In genomic region chr13:5875478-5875877, GRCm38 (mm10) we compare ENCODE assay signal across 22 mouse cellular contexts. TPM values are rescaled to one million over a fixed set of nuclear protein-coding genes. Genes with fewer than 3 reads are reported as not detected.
A peak's percentile ranks its signal among the peaks of the same experiment; 100 is the strongest.
DNase-seq lines count a peak whose midpoint lies in the region; ATAC-seq and TF ChIP-seq lines count a peak whose summit lies in the region.
"Had no signal": no experiment of that assay in that cellular context is flagged by ENCODE, and none has a peak within 500 bp of the region (broad histone marks: within the 10 kb centered on the region; RNA-seq: fewer than 3 reads in every experiment).

No protein-coding gene starts in this region.

- H3K27ac ChIP-seq in liver, postnatal 0 days (ENCODE audit: low read depth): no peak overlapping the region
- no peak overlapping the region for H3K27ac ChIP-seq in midbrain, embryonic 11.5 days (ENCODE audit: low read depth, low read length)
- H3K27ac ChIP-seq in midbrain, embryonic 14.5 days (replicated peaks; ENCODE audit: low read depth, low read length): no peak overlapping the region
- H3K27ac ChIP-seq: embryonic facial prominence, embryonic 15.5 days; forebrain, embryonic 10.5 days; heart, adult 2 months; heart, embryonic 15.5 days; hindbrain, embryonic 10.5 days; hindbrain, embryonic 14.5 days had no signal

- TF ChIP-seq CTCF in liver, postnatal 0 days (IDR thresholded peaks at IDR 0.05; ENCODE audit: low read depth): no peak

- no peaks in the 10 kb centered on the region for H3K9me3 ChIP-seq in liver, postnatal 0 days (ENCODE audit: low read length)
- H3K9me3 ChIP-seq in midbrain, embryonic 11.5 days (ENCODE audit: control insufficient read depth, low read length): no peaks in the 10 kb centered on the region
- H3K9me3 ChIP-seq in midbrain, embryonic 14.5 days (ENCODE audit: control insufficient read depth, low read length): no peaks in the 10 kb centered on the region
- H3K9me3 ChIP-seq: embryonic facial prominence, embryonic 15.5 days; forebrain, embryonic 10.5 days; heart, embryonic 15.5 days; hindbrain, embryonic 10.5 days had no signal

- no peak for DNase-seq in liver, postnatal 0 days
- DNase-seq in liver: no peak
- DNase-seq in midbrain, embryonic 11.5 days (ENCODE audit: low spot score, missing footprints): peak; percentile 77
- DNase-seq in midbrain, embryonic 14.5 days: no peak
- DNase-seq in urinary bladder, adult 2 months (ENCODE audit: low spot score): no peak
- DNase-seq: adrenal gland, postnatal 10 days; cerebellum, adult 18-20 months; cerebellum, adult 9-11 months; cerebellum, postnatal 36 days; gastrocnemius, postnatal 36 days; heart, adult 2 months; heart, postnatal 14 days had no signal

- peak; percentile 57 for ATAC-seq in liver, postnatal 0 days
- ATAC-seq in midbrain, embryonic 11.5 days (ENCODE audit: low FRiP score): no peak
- no peak for ATAC-seq in midbrain, embryonic 14.5 days (ENCODE audit: low FRiP score, low TSS enrichment)
- ATAC-seq in megakaryocyte, adult 5-6 weeks (ENCODE audit: poor library complexity, severe bottlenecking): peak; percentile 80
- no peak for ATAC-seq in inflammation-experienced regulatory T-cells, adult 6 months
- ATAC-seq: forebrain, embryonic 14.5 days had no signal

- WGBS in liver, postnatal 0 days (ENCODE audit: insufficient replicate concordance): 65% methylated on average over 3 of the region's 3 CpGs
- WGBS in midbrain, embryonic 11.5 days: 94% methylated on average over 3 of the region's 3 CpGs
- WGBS in midbrain, embryonic 14.5 days: 95% methylated on average over 3 of the region's 3 CpGs

- H3K4me1 ChIP-seq in liver, postnatal 0 days (ENCODE audit: insufficient read depth): peaks cover 3% of the 10 kb centered on the region; the same call in 1 of the 2 replicates
- peaks cover 3% of the 10 kb centered on the region for H3K4me1 ChIP-seq in midbrain, embryonic 11.5 days (ENCODE audit: control insufficient read depth, insufficient read depth, low read length)
- peaks cover 2% of the 10 kb centered on the region; the same call in 1 of the 2 replicates for H3K4me1 ChIP-seq in midbrain, embryonic 14.5 days (ENCODE audit: control insufficient read depth, insufficient read depth, low read length)

- H3K4me3 ChIP-seq in liver, postnatal 0 days (ENCODE audit: low read depth, low read length): no peak overlapping the region
- no peak overlapping the region for H3K4me3 ChIP-seq in midbrain, embryonic 11.5 days (ENCODE audit: low read depth, low read length)
- no peak overlapping the region for H3K4me3 ChIP-seq in midbrain, embryonic 14.5 days (replicated peaks; ENCODE audit: low read depth, low read length)
- H3K4me3 ChIP-seq: embryonic facial prominence, embryonic 15.5 days; erythroblast, embryonic 14.5 days; forebrain, embryonic 10.5 days; heart, adult 2 months; heart, embryonic 15.5 days; hindbrain, embryonic 10.5 days had no signal

- H3K4me2 ChIP-seq in liver, postnatal 0 days (ENCODE audit: low read depth, low read length): no peak overlapping the region
- H3K4me2 ChIP-seq in midbrain, embryonic 11.5 days: no peak overlapping the region
- no peak overlapping the region for H3K4me2 ChIP-seq in midbrain, embryonic 14.5 days (ENCODE audit: low read length)
- H3K4me2 ChIP-seq: embryonic facial prominence, embryonic 15.5 days; heart, embryonic 11.5 days; heart, embryonic 15.5 days; hindbrain, embryonic 14.5 days had no signal

- 0 out of 2 replicates have a peak, but pooled peaks have one; percentile 57 for TF ChIP-seq EP300 in liver, postnatal 0 days (IDR thresholded peaks at IDR 0.05; ENCODE audit: low read depth)

- no peaks in the 10 kb centered on the region for H3K27me3 ChIP-seq in liver, postnatal 0 days (ENCODE audit: insufficient read depth, low read length)
- no peaks in the 10 kb centered on the region for H3K27me3 ChIP-seq in midbrain, embryonic 11.5 days (ENCODE audit: control insufficient read depth, insufficient read depth, low read length)
- no peaks in the 10 kb centered on the region for H3K27me3 ChIP-seq in midbrain, embryonic 14.5 days (ENCODE audit: control insufficient read depth, insufficient read depth, low read length)
- H3K27me3 ChIP-seq: embryonic facial prominence, embryonic 15.5 days; heart, embryonic 15.5 days had no signal

- H3K36me3 ChIP-seq in liver, postnatal 0 days (replicated peaks; ENCODE audit: insufficient read depth, low read length): no peaks in the 10 kb centered on the region
- H3K36me3 ChIP-seq in midbrain, embryonic 11.5 days (ENCODE audit: control insufficient read depth, insufficient read depth, low read length): no peaks in the 10 kb centered on the region
- no peaks in the 10 kb centered on the region for H3K36me3 ChIP-seq in midbrain, embryonic 14.5 days (ENCODE audit: control insufficient read depth, insufficient read depth, low read length)
- H3K36me3 ChIP-seq: embryonic facial prominence, embryonic 15.5 days; forebrain, embryonic 10.5 days; heart, embryonic 15.5 days; hindbrain, embryonic 10.5 days had no signal

- H3K9ac ChIP-seq in liver, postnatal 0 days (replicated peaks): no peak overlapping the region
- H3K9ac ChIP-seq in midbrain, embryonic 11.5 days (ENCODE audit: low read length): no peak overlapping the region
- H3K9ac ChIP-seq in midbrain, embryonic 14.5 days (replicated peaks; ENCODE audit: low read length): no peak overlapping the region
- H3K9ac ChIP-seq: embryonic facial prominence, embryonic 15.5 days; heart, embryonic 15.5 days; hindbrain, embryonic 14.5 days had no signal

RNA-seq across cellular contexts. Expression of gene Klf6, which starts 14.2 kb away (rescaled TPM):
- 15.3 and 18.9 TPM in 2 replicates for polyA plus RNA-seq in liver, postnatal 0 days (2015; fragmentation: Nextera tagmentation; extraction: Ambion mirVana)
- 54.6 and 59.5 TPM in 2 replicates for polyA plus RNA-seq in midbrain, embryonic 11.5 days (2014; fragmentation: Nextera tagmentation; extraction: Ambion mirVana)
- 66.6 and 80.4 TPM in 2 replicates for polyA plus RNA-seq in midbrain, embryonic 14.5 days (2014; fragmentation: Nextera tagmentation; extraction: Ambion mirVana)
- 160 and 180 TPM in 2 replicates for total RNA-seq in megakaryocyte, adult 5-6 weeks (2015)
- 192 and 198 TPM in 2 replicates for total RNA-seq in megakaryocyte, adult 5-6 weeks (2017)
- polyA plus RNA-seq in inflammation-experienced regulatory T-cells, adult 6 months (2017; shearing (Covaris generic)): 100 to 1,000 TPM; 120 to 191 (median 184) TPM
- 50.0 and 53.2 TPM in 2 replicates for polyA plus RNA-seq in urinary bladder, adult 2 months (2012; rRNA removed)

Comparison
In these comparisons a context has a peak if more than half of its experiments do, and no peak if none do; other contexts are left out.
1. ATAC-seq: peak in liver, postnatal 0 days (single experiment) and megakaryocyte, adult 5-6 weeks (single experiment); none in midbrain, embryonic 11.5 days (single experiment), midbrain, embryonic 14.5 days (single experiment) and inflammation-experienced regulatory T-cells, adult 6 months (single experiment).